Mouse (Mus musculus) ES-Bruce4 (cell line): ENCODE measurements around the gene Spout1.

Experiments used
- CTCF ChIP-seq: IDR thresholded peaks from one replicate; pipeline ENCODE4 v1.8.1; 2011; ENCODE audit warnings: low read depth, low read length
- POLR2A ChIP-seq: IDR thresholded peaks from one replicate; pipeline ENCODE4 v1.8.1; 2011; ENCODE audit warnings: low read length; ENCODE audit not compliant: insufficient read depth

DNA sequence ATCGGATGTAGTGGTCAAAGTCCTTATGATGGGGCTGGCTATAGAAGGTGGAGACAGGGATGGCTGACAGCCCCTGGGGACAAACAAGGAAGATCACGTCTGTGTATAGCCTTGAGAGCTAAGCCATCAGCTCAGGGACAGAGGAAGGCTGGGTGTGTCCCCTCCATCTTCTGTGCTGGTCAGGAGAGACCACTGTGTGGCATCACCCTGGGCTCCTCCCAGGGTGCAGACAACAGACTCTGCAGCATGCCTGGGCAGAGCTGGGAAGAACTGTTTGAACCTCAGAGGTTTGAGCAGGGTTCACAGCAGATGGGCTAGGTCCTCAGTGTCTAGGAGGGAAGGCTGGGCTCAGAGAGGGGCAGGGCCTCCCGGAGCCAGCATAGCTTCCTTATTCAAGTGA lies 7.4 kb upstream of the Spout1 start:
- no peak for TF ChIP-seq CTCF
- no peak for TF ChIP-seq POLR2A
